Mouse (Mus musculus): ENCODE results near the gene Olfr688.

Gene Olfr688

DNA sequence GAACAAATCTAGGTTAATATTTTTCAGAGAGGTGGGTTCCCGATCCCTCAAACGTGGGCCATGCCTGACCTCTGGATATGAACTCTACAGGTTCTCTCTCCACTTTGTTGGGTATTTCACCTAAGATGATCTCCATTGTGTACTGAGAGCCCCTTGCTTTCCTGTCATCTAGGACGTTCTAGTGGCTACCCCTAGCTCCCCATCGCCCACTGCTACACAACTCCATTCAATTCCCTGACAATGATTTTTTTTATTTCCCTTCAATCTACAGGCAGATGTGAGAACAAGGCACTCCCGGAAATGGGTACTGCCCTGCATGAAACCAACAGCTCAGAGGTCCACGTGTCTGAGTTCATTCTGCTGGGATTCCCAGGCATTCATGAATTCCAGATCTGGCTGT is at the start of gene Olfr688:
Olfr688 (plus strand) TSS at position 301 of the 400 bp plus-strand sequence.
- no peak for DNase-seq (ENCODE audit: low spot score)

DNA sequence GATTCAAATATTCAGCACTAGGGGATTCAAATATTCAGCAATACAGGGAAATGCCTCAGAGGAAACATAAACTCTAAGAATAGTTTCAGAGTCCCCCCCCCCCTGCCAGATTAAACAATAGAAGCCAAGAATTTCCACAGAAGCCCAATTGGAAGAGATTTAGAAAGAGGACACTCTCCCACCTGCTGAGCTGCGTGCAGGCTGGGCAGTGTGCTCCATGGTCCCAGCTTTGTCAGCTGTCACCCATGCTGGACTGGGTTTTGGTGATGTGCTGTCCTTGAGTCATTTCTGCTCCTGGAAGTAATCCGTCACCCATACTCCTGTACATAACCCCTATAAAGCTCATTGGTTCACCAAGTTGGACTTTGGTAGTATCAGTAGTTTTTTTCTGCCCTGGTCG is 40.2 kb upstream of the Olfr688 start:
- DNase-seq (ENCODE audit: low spot score) = no peak

DNA sequence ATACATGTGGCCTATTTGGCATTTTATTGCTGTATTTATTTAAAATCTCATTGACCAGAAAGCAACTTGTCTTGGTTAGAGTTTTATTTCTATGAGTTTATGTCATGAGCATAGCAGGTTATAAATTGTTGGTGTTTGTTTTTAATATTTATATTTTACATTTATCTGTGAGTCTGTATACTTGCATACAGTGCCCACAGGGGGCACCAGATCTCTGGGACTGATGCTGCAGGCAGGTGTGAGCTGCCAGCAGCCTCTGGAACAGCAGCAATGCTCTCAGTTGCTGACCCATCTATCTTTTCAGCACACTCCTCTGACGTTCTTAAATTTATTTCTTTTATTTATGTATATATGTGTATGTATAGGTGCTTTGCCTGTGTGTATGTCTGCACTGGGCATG is 39.7 kb upstream of the Olfr688 start:
- no peak for DNase-seq (ENCODE audit: low spot score)

- peak; percentile 1 for DNase-seq (ENCODE audit: low spot score)
Measured at GRCm38 (mm10) chr7:105256656-105257055, 31.2 kb upstream of the Olfr688 start.

- DNase-seq (ENCODE audit: low spot score) = no peak
Measured at GRCm38 (mm10) chr7:105272426-105272825, 15.5 kb upstream of the Olfr688 start.

GRCm38 (mm10) chr7:105290051-105290450 is 2.2 kb downstream of the Olfr688 start:
- no peak for DNase-seq (ENCODE audit: low spot score)

DNA sequence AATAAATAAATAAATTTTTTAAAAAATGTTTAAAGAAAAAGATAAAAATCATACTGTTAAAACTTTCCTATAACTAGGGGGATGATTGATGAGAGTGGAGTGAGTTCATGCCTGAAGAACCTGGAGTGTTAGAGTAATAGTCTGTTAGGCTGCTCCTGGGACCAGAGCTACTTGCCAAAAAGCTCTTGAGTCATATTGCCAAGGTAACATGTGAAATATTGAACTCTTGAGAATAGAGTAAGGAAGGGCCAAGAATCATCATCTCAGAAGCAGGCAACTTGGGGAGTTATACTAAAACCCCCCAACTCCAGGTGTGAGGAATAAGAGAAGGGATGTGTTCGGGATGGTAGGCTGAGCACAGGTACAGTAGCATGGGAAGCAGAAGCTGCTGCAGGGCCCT is 23.0 kb downstream of the Olfr688 start, which contains the start of gene Olfr689:
Olfr689 (plus strand) TSS at position 301 of the 400 bp plus-strand sequence.
- DNase-seq (ENCODE audit: low spot score) = no peak

- no peak for DNase-seq (ENCODE audit: low spot score)
Measured at GRCm38 (mm10) chr7:105325302-105325701, 37.4 kb downstream of the Olfr688 start.

GRCm38 (mm10) chr7:105334004-105334403 is 46.1 kb downstream of the Olfr688 start, which contains the start of gene Olfr690:
Gene Olfr690, minus strand, starts transcription at chr7:105334104.
- DNase-seq (ENCODE audit: low spot score) = no peak
